Comparison of ENCODE assay signal across 30 mouse cellular contexts in genomic region chr2:41932721-41933120, GRCm38 (mm10).
A peak's percentile ranks its signal among the peaks of the same experiment; 100 is the strongest.
DNase-seq lines count a peak whose midpoint lies in the region; ATAC-seq and TF ChIP-seq lines count a peak whose summit lies in the region.
"Had no signal": no experiment of that assay in that cellular context is flagged by ENCODE, and none has a peak within 500 bp of the region (broad histone marks: within the 10 kb centered on the region; RNA-seq: fewer than 3 reads in every experiment).

No protein-coding gene starts in this region.

- ATAC-seq in cerebellum, adult (ENCODE audit: insufficient number of reproducible peaks, low FRiP score, low TSS enrichment), result peak; percentile 97
- no peak for ATAC-seq in lung, postnatal 0 days
- ATAC-seq: forebrain, embryonic 14.5 days; intestine, postnatal 0 days; midbrain, embryonic 13.5 days had no signal

- H3K27me3 ChIP-seq in lung, postnatal 0 days (replicated peaks; ENCODE audit: insufficient read depth, low read length), result no peaks in the 10 kb centered on the region
- H3K27me3 ChIP-seq: CH12.LX; heart, embryonic 13.5 days; limb, embryonic 13.5 days; lung, embryonic 15.5 days; midbrain, embryonic 13.5 days; neural tube, embryonic 13.5 days had no signal

- H3K4me3 ChIP-seq in lung, postnatal 0 days (ENCODE audit: low read depth, low read length), result no peak overlapping the region
- H3K4me3 ChIP-seq: gastrocnemius, adult 2 months; heart, embryonic 13.5 days; limb, embryonic 13.5 days; lung, embryonic 15.5 days; midbrain, embryonic 13.5 days; neural tube, embryonic 13.5 days had no signal

- no peak for DNase-seq in cerebellum, postnatal 4 days (ENCODE audit: low spot score in 2 of 2)
- DNase-seq in cerebellum, adult 11 months, result peak; percentile 37
- DNase-seq in cerebellum, adult 9-10 months, result peak; percentile 74
- DNase-seq in cerebellum, postnatal 36 days, result peak; percentile 41 to 44
- no peak for DNase-seq in lung, postnatal 0 days (ENCODE audit: low spot score)
- no peak for DNase-seq in left cerebral cortex, adult 11 months (ENCODE audit: low spot score)
- no peak for DNase-seq in frontal cortex, postnatal 14 days (ENCODE audit: low spot score in 2 of 2)
- DNase-seq: adrenal gland, postnatal 10 days; gastrocnemius, adult 2 months; gastrocnemius, postnatal 36 days; heart, adult 18-20 months; heart, postnatal 10 days; kidney, adult 9 months; kidney, postnatal 14 days; lung, postnatal 4 days; right cerebral cortex, postnatal 4 days; thymus, adult 18-20 months; thymus, postnatal 36 days had no signal

- H3K4me1 ChIP-seq in lung, postnatal 0 days (ENCODE audit: insufficient read depth, low read depth, low read length), result no peaks in the 10 kb centered on the region
- H3K4me1 ChIP-seq: heart, embryonic 13.5 days; limb, embryonic 13.5 days; lung, embryonic 15.5 days; midbrain, embryonic 13.5 days; neural tube, embryonic 13.5 days had no signal

- H3K9me3 ChIP-seq in lung, postnatal 0 days (ENCODE audit: low read length), result no peaks in the 10 kb centered on the region
- H3K9me3 ChIP-seq: heart, embryonic 13.5 days; limb, embryonic 13.5 days; lung, embryonic 15.5 days; midbrain, embryonic 13.5 days; neural tube, embryonic 13.5 days had no signal

- WGBS in lung, postnatal 0 days, result 79% methylated on average over 2 of the region's 2 CpGs

- no peaks in the 10 kb centered on the region for H3K36me3 ChIP-seq in lung, postnatal 0 days (ENCODE audit: insufficient read depth, low read length)
- H3K36me3 ChIP-seq: heart, embryonic 13.5 days; limb, embryonic 13.5 days; lung, embryonic 15.5 days; midbrain, embryonic 13.5 days; neural tube, embryonic 13.5 days had no signal

- H3K9ac ChIP-seq in lung, postnatal 0 days (replicated peaks; ENCODE audit: low read depth), result no peak overlapping the region
- H3K9ac ChIP-seq: heart, embryonic 13.5 days; hindbrain, embryonic 14.5 days; limb, embryonic 13.5 days; lung, embryonic 15.5 days; midbrain, embryonic 13.5 days; neural tube, embryonic 13.5 days had no signal

- no peak for TF ChIP-seq EP300 in lung, postnatal 0 days (IDR thresholded peaks at IDR 0.05)

- H3K4me2 ChIP-seq in lung, postnatal 0 days (replicated peaks; ENCODE audit: low read depth, low read length), result no peak overlapping the region
- H3K4me2 ChIP-seq: heart, embryonic 13.5 days; hindbrain, embryonic 14.5 days; limb, embryonic 13.5 days; liver, embryonic 11.5 days; lung, embryonic 15.5 days; midbrain, embryonic 13.5 days; neural tube, embryonic 13.5 days had no signal

- H3K27ac ChIP-seq in lung, postnatal 0 days (ENCODE audit: low read length), result no peak overlapping the region
- H3K27ac ChIP-seq: gastrocnemius, adult 2 months; heart, embryonic 13.5 days; hindbrain, embryonic 14.5 days; limb, embryonic 13.5 days; lung, embryonic 15.5 days; midbrain, embryonic 13.5 days; neural tube, embryonic 13.5 days; stomach, postnatal 0 days had no signal

- no peak for TF ChIP-seq CTCF in lung, postnatal 0 days (IDR thresholded peaks at IDR 0.05)

Comparison
In these comparisons a context has a peak if more than half of its experiments do, and no peak if none do; other contexts are left out.
1. DNase-seq: peak in cerebellum, adult 11 months (single experiment), cerebellum, adult 9-10 months (single experiment) and cerebellum, postnatal 36 days (2 of 2); none in cerebellum, postnatal 4 days (0 of 2), lung, postnatal 0 days (single experiment), left cerebral cortex, adult 11 months (single experiment) and frontal cortex, postnatal 14 days (0 of 2).